Mouse (Mus musculus) cerebellum, adult 2 months (tissue): ENCODE measurements around the gene Carm1.

Experiments used
- CTCF ChIP-seq: fragments of 200-500 bp; IDR thresholded peaks from 2 replicates; pipeline ENCODE4 v1.5.1; 2011; ENCODE audit warnings: low read depth, mild to moderate bottlenecking, control low read depth, low read length, moderate library complexity, borderline replicate concordance; ENCODE audit not compliant: insufficient read depth
- POLR2A ChIP-seq: fragments of 200-500 bp; IDR thresholded peaks from 2 replicates; pipeline ENCODE4 v1.6.1; 2011; ENCODE audit warnings: low read length, control low read depth, borderline replicate concordance; ENCODE audit not compliant: insufficient read depth

DNA sequence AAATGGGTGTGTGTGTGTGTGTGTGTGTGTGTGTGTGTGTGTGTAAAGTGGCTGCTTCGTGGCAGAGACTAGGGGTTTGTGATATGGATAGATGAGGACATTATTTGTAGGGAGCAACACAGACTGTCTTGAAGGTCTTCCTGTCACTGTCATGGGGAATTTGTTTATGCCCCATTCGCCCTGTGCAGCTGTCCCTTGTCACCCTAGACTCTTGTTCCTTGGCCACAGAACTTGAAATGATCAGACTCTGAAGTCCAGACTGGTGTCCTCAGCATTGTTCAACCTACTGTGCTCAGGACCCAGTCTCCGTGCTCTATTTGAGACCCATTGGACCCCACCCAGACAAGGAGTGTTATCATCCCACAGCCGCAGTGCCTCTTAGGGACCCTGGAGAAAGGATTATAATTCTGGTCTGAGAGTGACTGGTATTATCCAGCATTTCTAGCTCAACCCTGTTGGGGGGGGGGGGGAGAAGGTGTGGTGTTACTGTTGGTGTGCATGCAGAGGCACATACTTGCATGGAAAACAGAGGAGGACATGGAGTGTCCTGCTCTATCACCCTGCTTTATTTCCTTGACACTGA lies 18.4 kb downstream of the Carm1 start:
- TF ChIP-seq CTCF: no peak
- TF ChIP-seq POLR2A: no peak
